Mouse (Mus musculus): ENCODE measurements around the gene Lmf2. TPM values are rescaled to one million over a fixed set of nuclear protein-coding genes. Genes with fewer than 3 reads are reported as not detected.

The Lmf2 gene
- polyA plus RNA-seq, 1 experiment from 2014 or later, result 24.2 TPM

DNA sequence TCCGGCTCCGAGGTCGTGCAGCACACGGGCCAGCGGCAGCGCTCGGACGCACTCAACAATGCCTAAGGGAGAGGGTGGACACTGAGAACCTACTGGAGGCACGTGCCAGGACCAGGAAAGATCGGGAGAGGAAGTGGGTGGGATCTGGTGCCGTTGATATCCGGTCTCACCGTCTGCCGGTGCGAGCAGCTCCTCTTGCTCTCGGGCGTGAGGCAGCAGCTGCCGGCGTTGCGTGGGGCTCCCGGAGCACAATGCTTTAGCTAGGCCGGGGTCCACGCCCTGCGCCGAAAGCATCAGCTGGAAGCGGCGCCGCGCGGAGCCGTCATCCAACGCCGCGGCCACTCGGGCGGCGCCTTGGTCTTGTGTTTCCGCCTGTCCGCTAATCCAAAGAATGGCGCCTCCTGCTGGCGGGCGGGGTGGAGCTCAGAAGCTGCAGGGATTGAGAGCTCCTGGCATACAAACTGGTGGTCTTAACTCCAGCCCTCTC is 18.3 kb upstream of the Lmf2 start, which contains the start of gene Sco2:
TSS of gene Sco2 (minus strand) at position 85 of the 487 bp plus-strand sequence.
- H3K4me2 ChIP-seq (replicated peaks), result peak within 1 kb of the TSS; percentile 70
- H3K9me3 ChIP-seq (ENCODE audit: control insufficient read depth, low read length), result no peaks in the 10 kb centered on the region
- peak within 1 kb of the TSS; percentile 91 for H3K27ac ChIP-seq
- H3K4me1 ChIP-seq (replicated peaks; ENCODE audit: control insufficient read depth, insufficient read depth, low read length), result peaks cover 20% of the 10 kb centered on the region
- H3K27me3 ChIP-seq (ENCODE audit: control insufficient read depth, insufficient read depth, low read length), result peaks cover 31% of the 10 kb centered on the region
- DNase-seq (ENCODE audit: low spot score) (peak; percentile 92), ATAC-seq (ENCODE audit: low FRiP score) (peak; percentile 87)
- H3K9ac ChIP-seq, result peak within 1 kb of the TSS; percentile 77
- H3K4me3 ChIP-seq (replicated peaks; ENCODE audit: low read length), result peak within 1 kb of the TSS; percentile 61
- H3K36me3 ChIP-seq (replicated peaks; ENCODE audit: control insufficient read depth, insufficient read depth), result peaks cover 35% of the 10 kb centered on the region
- WGBS, result under 1% methylated on average over 42 of the region's 42 CpGs

GRCm38 (mm10) chr15:89373027-89373761 is 17.7 kb upstream of the Lmf2 start:
- peaks cover 41% of the 10 kb centered on the region for H3K36me3 ChIP-seq (replicated peaks; ENCODE audit: control insufficient read depth, insufficient read depth)
- 2% methylated on average over 35 of the region's 35 CpGs for WGBS
- ATAC-seq (ENCODE audit: low FRiP score), result peak; percentile 74

GRCm38 (mm10) chr15:89372536-89372935 is 17.1 kb upstream of the Lmf2 start:
- Histone ChIP-seq H3K36me3 (replicated peaks; ENCODE audit: control insufficient read depth, insufficient read depth) (peaks cover 48% of the 10 kb centered on the region), H3K4me2 (replicated peaks) (peak overlapping the region; percentile 70), H3K9ac (peak overlapping the region; percentile 77), H3K27me3 (ENCODE audit: control insufficient read depth, insufficient read depth, low read length) (peaks cover 18% of the 10 kb centered on the region), H3K4me1 (replicated peaks; ENCODE audit: control insufficient read depth, insufficient read depth, low read length) (peaks cover 15% of the 10 kb centered on the region), H3K27ac (no peak overlapping the region), H3K9me3 (ENCODE audit: control insufficient read depth, low read length) (no peaks in the 10 kb centered on the region), H3K4me3 (replicated peaks; ENCODE audit: low read length) (peak overlapping the region; percentile 61)
- ATAC-seq (ENCODE audit: low FRiP score) (no peak), DNase-seq (ENCODE audit: low spot score) (no peak)
- 84% methylated on average over 7 of the region's 7 CpGs for WGBS

More at GRCm38 (mm10) chr15:89373027-89373761, 17.7 kb upstream of the Lmf2 start:
- Histone ChIP-seq H3K4me1 (replicated peaks; ENCODE audit: control insufficient read depth, insufficient read depth, low read length) (peaks cover 15% of the 10 kb centered on the region), H3K4me2 (replicated peaks) (peak overlapping the region; percentile 70), H3K9ac (peak overlapping the region; percentile 77), H3K27me3 (ENCODE audit: control insufficient read depth, insufficient read depth, low read length) (peaks cover 25% of the 10 kb centered on the region), H3K27ac (peak overlapping the region; percentile 91), H3K4me3 (replicated peaks; ENCODE audit: low read length) (peak overlapping the region; percentile 61), H3K9me3 (ENCODE audit: control insufficient read depth, low read length) (no peaks in the 10 kb centered on the region)
- peak; percentile 74 for DNase-seq (ENCODE audit: low spot score)

GRCm38 (mm10) chr15:89372068-89372467 is 16.6 kb upstream of the Lmf2 start:
- Histone ChIP-seq H3K9ac (no peak overlapping the region), H3K36me3 (replicated peaks; ENCODE audit: control insufficient read depth, insufficient read depth) (peaks cover 52% of the 10 kb centered on the region), H3K4me1 (replicated peaks; ENCODE audit: control insufficient read depth, insufficient read depth, low read length) (peaks cover 15% of the 10 kb centered on the region), H3K9me3 (ENCODE audit: control insufficient read depth, low read length) (no peaks in the 10 kb centered on the region), H3K4me3 (replicated peaks; ENCODE audit: low read length) (no peak overlapping the region), H3K4me2 (replicated peaks) (no peak overlapping the region), H3K27me3 (ENCODE audit: control insufficient read depth, insufficient read depth, low read length) (peaks cover 13% of the 10 kb centered on the region), H3K27ac (no peak overlapping the region)
- DNase-seq (ENCODE audit: low spot score), result no peak
- WGBS, result 91% methylated on average over 13 of the region's 13 CpGs
- ATAC-seq (ENCODE audit: low FRiP score), result no peak

DNA sequence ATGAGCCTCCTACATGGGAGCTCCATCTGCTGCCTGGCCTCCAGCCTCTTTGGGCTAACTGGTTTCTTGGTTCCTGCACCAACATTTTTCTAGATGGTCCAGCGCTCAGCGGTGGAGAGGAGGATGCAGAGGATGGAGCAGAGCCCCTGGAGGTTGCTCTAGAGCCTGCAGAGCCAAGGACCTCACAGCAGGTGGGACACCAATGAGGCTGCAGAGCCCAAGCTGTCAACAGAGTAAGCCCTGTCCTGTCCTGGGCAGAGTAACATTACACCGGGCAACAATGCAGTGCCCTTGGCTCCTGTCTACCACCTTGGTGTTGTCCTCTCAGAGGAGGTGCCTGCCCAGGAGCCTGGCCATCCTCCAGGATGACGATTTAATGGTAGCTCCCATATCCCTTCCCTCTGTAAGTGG is 9.7 kb upstream of the Lmf2 start:
- H3K27me3 ChIP-seq (ENCODE audit: control insufficient read depth, insufficient read depth, low read length), result no peaks in the 10 kb centered on the region
- H3K27ac ChIP-seq, result no peak overlapping the region
- H3K4me2 ChIP-seq (replicated peaks), result no peak overlapping the region
- DNase-seq (ENCODE audit: low spot score), result no peak
- 95% methylated on average over 4 of the region's 4 CpGs for WGBS
- no peaks in the 10 kb centered on the region for H3K9me3 ChIP-seq (ENCODE audit: control insufficient read depth, low read length)
- no peaks in the 10 kb centered on the region for H3K4me1 ChIP-seq (replicated peaks; ENCODE audit: control insufficient read depth, insufficient read depth, low read length)
- no peak overlapping the region for H3K9ac ChIP-seq
- no peak for ATAC-seq (ENCODE audit: low FRiP score)
- no peak overlapping the region for H3K4me3 ChIP-seq (replicated peaks; ENCODE audit: low read length)
- peaks cover 100% of the 10 kb centered on the region for H3K36me3 ChIP-seq (replicated peaks; ENCODE audit: control insufficient read depth, insufficient read depth)

GRCm38 (mm10) chr15:89363051-89363450 is 7.6 kb upstream of the Lmf2 start:
- Histone ChIP-seq H3K36me3 (replicated peaks; ENCODE audit: control insufficient read depth, insufficient read depth) (peaks cover 79% of the 10 kb centered on the region), H3K9ac (no peak overlapping the region), H3K27me3 (ENCODE audit: control insufficient read depth, insufficient read depth, low read length) (no peaks in the 10 kb centered on the region), H3K27ac (no peak overlapping the region), H3K9me3 (ENCODE audit: control insufficient read depth, low read length) (no peaks in the 10 kb centered on the region), H3K4me3 (replicated peaks; ENCODE audit: low read length) (no peak overlapping the region), H3K4me1 (replicated peaks; ENCODE audit: control insufficient read depth, insufficient read depth, low read length) (no peaks in the 10 kb centered on the region), H3K4me2 (replicated peaks) (no peak overlapping the region)
- DNase-seq (ENCODE audit: low spot score), result no peak
- 98% methylated on average over 7 of the region's 7 CpGs for WGBS
- ATAC-seq (ENCODE audit: low FRiP score), result no peak

DNA sequence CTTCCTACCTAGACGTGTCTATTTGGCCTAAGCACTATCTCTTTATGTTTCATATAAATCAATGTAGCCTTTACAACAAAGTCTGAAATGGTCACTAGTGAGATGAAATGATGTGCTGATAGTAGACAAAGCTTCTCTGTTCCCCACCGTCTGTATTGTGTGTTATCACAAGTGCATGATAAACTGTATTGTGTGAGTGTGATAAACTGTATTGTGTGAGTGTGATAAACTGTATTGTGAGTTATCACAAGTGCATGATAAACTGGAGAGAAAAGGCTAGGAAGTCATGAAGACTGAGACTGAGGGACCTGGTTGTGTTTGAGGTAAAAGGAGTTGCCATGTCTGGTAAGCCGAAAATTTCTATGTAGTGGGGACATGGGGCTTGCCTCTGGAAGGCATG is 3.3 kb upstream of the Lmf2 start:
- Histone ChIP-seq H3K27me3 (ENCODE audit: control insufficient read depth, insufficient read depth, low read length) (no peaks in the 10 kb centered on the region), H3K4me3 (replicated peaks; ENCODE audit: low read length) (no peak overlapping the region), H3K9me3 (ENCODE audit: control insufficient read depth, low read length) (no peaks in the 10 kb centered on the region), H3K27ac (no peak overlapping the region), H3K4me1 (replicated peaks; ENCODE audit: control insufficient read depth, insufficient read depth, low read length) (peaks cover 19% of the 10 kb centered on the region), H3K4me2 (replicated peaks) (no peak overlapping the region), H3K36me3 (replicated peaks; ENCODE audit: control insufficient read depth, insufficient read depth) (peaks cover 37% of the 10 kb centered on the region), H3K9ac (no peak overlapping the region)
- DNase-seq (ENCODE audit: low spot score), result no peak
- 89% methylated on average over 3 of the region's 3 CpGs for WGBS
- ATAC-seq (ENCODE audit: low FRiP score), result no peak

DNA sequence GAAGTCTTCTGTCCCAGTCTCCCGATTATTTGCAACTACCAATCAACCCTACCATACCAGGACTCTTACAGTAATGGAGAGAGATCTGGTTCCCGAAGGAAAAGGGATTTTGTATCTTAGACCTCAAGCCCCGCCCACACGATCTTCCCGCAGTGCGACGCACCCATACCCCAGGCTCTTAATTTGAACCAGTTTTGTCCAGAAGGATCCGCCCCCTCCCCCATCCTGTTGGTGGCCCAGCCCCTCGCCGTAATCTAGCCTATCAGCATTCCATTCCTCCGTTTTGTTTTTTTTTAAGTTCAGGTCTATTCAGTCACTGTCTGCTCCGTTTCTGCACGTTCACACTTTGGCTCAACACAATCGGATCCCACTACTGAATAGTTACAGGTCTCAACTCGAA is 913 bp upstream of the Lmf2 start:
- ATAC-seq (ENCODE audit: low FRiP score) (no peak), DNase-seq (ENCODE audit: low spot score) (peak; percentile 67)
- under 1% methylated on average over 15 of the region's 15 CpGs for WGBS
- Histone ChIP-seq H3K4me2 (replicated peaks) (peak overlapping the region; percentile 80), H3K27me3 (ENCODE audit: control insufficient read depth, insufficient read depth, low read length) (no peaks in the 10 kb centered on the region), H3K9ac (peak overlapping the region; percentile 84), H3K36me3 (replicated peaks; ENCODE audit: control insufficient read depth, insufficient read depth) (peaks cover 34% of the 10 kb centered on the region), H3K4me3 (replicated peaks; ENCODE audit: low read length) (peak overlapping the region; percentile 90), H3K27ac (peak overlapping the region; percentile 85), H3K4me1 (replicated peaks; ENCODE audit: control insufficient read depth, insufficient read depth, low read length) (peaks cover 19% of the 10 kb centered on the region), H3K9me3 (ENCODE audit: control insufficient read depth, low read length) (no peaks in the 10 kb centered on the region)

DNA sequence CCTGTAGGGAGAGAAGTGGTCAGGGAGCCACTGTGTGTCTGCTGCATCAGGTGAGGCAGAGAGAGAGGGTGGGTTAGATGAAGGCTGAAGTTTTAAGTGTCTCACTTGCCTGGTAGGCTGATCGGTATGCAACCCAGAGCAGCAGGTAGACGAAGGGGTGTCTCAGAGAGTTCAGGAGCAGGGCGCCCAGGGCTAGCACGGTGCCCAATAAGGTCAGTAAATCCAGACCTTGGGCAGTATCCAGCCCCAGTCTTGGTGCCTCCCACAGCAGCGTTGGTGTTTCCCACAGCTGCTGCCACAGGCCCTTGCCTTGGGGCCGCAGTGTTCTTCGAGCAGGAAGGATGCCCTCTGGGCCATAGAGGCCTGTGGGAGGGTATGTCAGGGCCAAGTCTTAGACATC is 1.0 kb downstream of the Lmf2 start:
- Histone ChIP-seq H3K36me3 (replicated peaks; ENCODE audit: control insufficient read depth, insufficient read depth) (peaks cover 38% of the 10 kb centered on the region), H3K4me3 (replicated peaks; ENCODE audit: low read length) (peak overlapping the region; percentile 90), H3K9ac (peak overlapping the region; percentile 84), H3K4me1 (replicated peaks; ENCODE audit: control insufficient read depth, insufficient read depth, low read length) (peaks cover 19% of the 10 kb centered on the region), H3K4me2 (replicated peaks) (peak overlapping the region; percentile 80), H3K9me3 (ENCODE audit: control insufficient read depth, low read length) (no peaks in the 10 kb centered on the region), H3K27ac (no peak overlapping the region), H3K27me3 (ENCODE audit: control insufficient read depth, insufficient read depth, low read length) (no peaks in the 10 kb centered on the region)
- no peak for DNase-seq (ENCODE audit: low spot score)
- ATAC-seq (ENCODE audit: low FRiP score), result no peak
- 88% methylated on average over 7 of the region's 7 CpGs for WGBS
